ENCODE assay signal across 8 mouse cellular contexts in genomic region chr2:155276621-155277175, GRCm38 (mm10). TPM values are rescaled to one million over a fixed set of nuclear protein-coding genes. Genes with fewer than 3 reads are reported as not detected.
A peak's percentile ranks its signal among the peaks of the same experiment; 100 is the strongest.
DNase-seq lines count a peak whose midpoint lies in the region; ATAC-seq and TF ChIP-seq lines count a peak whose summit lies in the region.

No protein-coding gene starts in this region.

- peak overlapping the region; percentile 97 for H3K4me3 ChIP-seq in embryonic facial prominence, embryonic 10.5 days
- H3K4me3 ChIP-seq in kidney, embryonic 15.5 days (replicated peaks): peak overlapping the region; percentile 98
- H3K4me3 ChIP-seq in lung, adult 2 months (replicated peaks; ENCODE audit: extremely low read depth, low read depth, low read length): peak overlapping the region; percentile 96

- H3K4me1 ChIP-seq in embryonic facial prominence, embryonic 10.5 days: peaks cover 20% of the 10 kb centered on the region
- peaks cover 13% of the 10 kb centered on the region for H3K4me1 ChIP-seq in kidney, embryonic 15.5 days
- H3K4me1 ChIP-seq in lung, adult 2 months (ENCODE audit: control insufficient read depth, insufficient read depth, low read length): peaks cover 9% of the 10 kb centered on the region

- under 1% methylated on average over 49 of the region's 49 CpGs for WGBS in embryonic facial prominence, embryonic 10.5 days
- under 1% methylated on average over 49 of the region's 49 CpGs for WGBS in kidney, embryonic 15.5 days
- whole genome bisulfite sequencing in lung, adult 2 months: under 1% methylated on average over 40 of the region's 49 CpGs

- H3K9me3 ChIP-seq in embryonic facial prominence, embryonic 10.5 days: no peaks in the 10 kb centered on the region
- H3K9me3 ChIP-seq in kidney, embryonic 15.5 days (replicated peaks): no peaks in the 10 kb centered on the region

- H3K27ac ChIP-seq in embryonic facial prominence, embryonic 10.5 days (replicated peaks): peak overlapping the region; percentile 90
- peak overlapping the region; percentile 88 for H3K27ac ChIP-seq in kidney, embryonic 15.5 days

- H3K27me3 ChIP-seq in embryonic facial prominence, embryonic 10.5 days (replicated peaks; ENCODE audit: low read depth, poor library complexity, severe bottlenecking): no peaks in the 10 kb centered on the region
- no peaks in the 10 kb centered on the region for H3K27me3 ChIP-seq in kidney, embryonic 15.5 days

- H3K9ac ChIP-seq in kidney, embryonic 15.5 days: peak overlapping the region; percentile 94

- ATAC-seq in kidney, embryonic 15.5 days (replicated peaks; ENCODE audit: low FRiP score): peak; percentile 92
- peak; percentile 21 for ATAC-seq in neutrophil, adult 5-6 weeks (ENCODE audit: extremely low read depth, insufficient number of reproducible peaks, low FRiP score, poor library complexity, severe bottlenecking)

- no peak for TF ChIP-seq CTCF in lung, adult 2 months (IDR thresholded peaks at IDR 0.05; ENCODE audit: insufficient read depth, low read length)

- TF ChIP-seq POLR2A in lung, adult 2 months (IDR thresholded peaks at IDR 0.05; ENCODE audit: borderline replicate concordance, extremely low read depth, low read depth, low read length): peak; percentile 77; the same call in 1 of the 2 replicates

- H3K4me2 ChIP-seq in kidney, embryonic 15.5 days: peak overlapping the region; percentile 85

- H3K36me3 ChIP-seq in embryonic facial prominence, embryonic 10.5 days (replicated peaks): peaks cover 40% of the 10 kb centered on the region
- peaks cover 16% of the 10 kb centered on the region for H3K36me3 ChIP-seq in kidney, embryonic 15.5 days

- DNase-seq in CD8-positive naive resting alpha-beta T cell, adult 2 months (ENCODE audit: low read depth in 2 of 2, low spot score in 2 of 2): peak; percentile 53 to 62
- peak; percentile 84 for DNase-seq in adrenal gland, postnatal 14 days
- no peak for DNase-seq in embryonic facial prominence, embryonic 10.5 days (ENCODE audit: low spot score)
- DNase-seq in heart, adult 8-10 months (ENCODE audit: low spot score): peak; percentile 38
- DNase-seq in lung, adult 2 months: no peak
- peak; percentile 66 for DNase-seq in thymus, postnatal 25 days

RNA-seq across cellular contexts. Expression of gene Map1lc3a, which starts 0.6 kb away (rescaled TPM):
- 575 and 582 TPM in 2 replicates for total RNA-seq in adrenal gland, postnatal 14 days (2021)
- 106 and 122 TPM in 2 replicates for polyA plus RNA-seq in embryonic facial prominence, embryonic 10.5 days (2016; fragmentation: Nextera tagmentation; extraction: Ambion mirVana)
- total RNA-seq in heart, adult 8-10 months (2022): 100 to 1,000 TPM; 780 to 845 (median 813) TPM
- polyA plus RNA-seq in kidney, embryonic 15.5 days (2015; fragmentation: Nextera tagmentation; extraction: Ambion mirVana): 136 and 154 TPM in 2 replicates
- 359 and 502 TPM in 2 replicates for polyA plus RNA-seq in lung, adult 2 months (2012; rRNA removed)
- 5.2 and 8.1 TPM in 2 replicates for total RNA-seq in neutrophil, adult 5-6 weeks (2017)

RNA-seq across cellular contexts. Expression of gene Dynlrb1, which starts 40.4 kb away (rescaled TPM):
- 357 and 369 TPM in 2 replicates for total RNA-seq in adrenal gland, postnatal 14 days (2021)
- polyA plus RNA-seq in embryonic facial prominence, embryonic 10.5 days (2016; fragmentation: Nextera tagmentation; extraction: Ambion mirVana): 416 and 443 TPM in 2 replicates
- 100 to 1,000 TPM; 143 to 184 (median 165) TPM for total RNA-seq in heart, adult 8-10 months (2022)
- polyA plus RNA-seq in kidney, embryonic 15.5 days (2015; fragmentation: Nextera tagmentation; extraction: Ambion mirVana): 371 and 388 TPM in 2 replicates
- 171 and 226 TPM in 2 replicates for polyA plus RNA-seq in lung, adult 2 months (2012; rRNA removed)
- total RNA-seq in neutrophil, adult 5-6 weeks (2017): 97.1 and 97.5 TPM in 2 replicates

Comparison
In these comparisons a context has a peak if more than half of its experiments do, and no peak if none do; other contexts are left out.
1. DNase-seq: peak in CD8-positive naive resting alpha-beta T cell, adult 2 months (2 of 2), adrenal gland, postnatal 14 days (single experiment), heart, adult 8-10 months (single experiment) and thymus, postnatal 25 days (single experiment); none in embryonic facial prominence, embryonic 10.5 days (single experiment) and lung, adult 2 months (single experiment).
2. RNA of gene Map1lc3a, which starts 0.6 kb away (total RNA-seq): 780 to 845 TPM in heart, adult 8-10 months and 575 to 582 TPM in adrenal gland, postnatal 14 days; 5.2 to 8.1 TPM in neutrophil, adult 5-6 weeks; every median in the first group is over 10 times any median in the second.
3. Peak in every context shown above with its lines, with median percentiles within 50 percentile points of each other: H3K4me3 ChIP-seq.